Mouse (Mus musculus) kidney, adult 9 months (tissue): ENCODE results near the gene Gm2042.
"Not testable (repeated sequence)": the region's sequence is repeated elsewhere in the genome, so short reads cannot be mapped to it uniquely, and the experiment has no call there.

Source experiments
- DNase-seq: peaks from one replicate; pipeline ENCODE4 v3.0.0; 2022

Gm2042 gene

DNA sequence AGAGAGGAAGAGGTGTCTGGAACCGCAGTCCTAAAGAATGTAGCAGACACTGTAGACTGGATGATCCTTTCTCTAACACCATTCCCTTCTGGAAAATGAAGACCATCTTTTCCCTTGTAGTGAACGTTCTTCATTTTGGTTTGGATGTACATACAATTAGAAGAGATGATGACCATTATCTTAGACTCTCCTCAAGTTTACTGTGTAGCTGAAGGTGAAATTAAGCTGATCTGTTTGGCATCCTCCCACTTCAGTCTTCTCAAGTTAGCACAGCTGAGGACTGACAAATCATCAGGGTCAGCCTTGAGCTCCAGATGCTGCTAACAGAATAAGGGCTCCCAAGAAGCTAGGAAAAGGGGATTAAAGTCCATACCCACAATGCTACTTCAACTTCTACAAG lies at the start of gene Gm2042:
Gene Gm2042 (plus strand): TSS at position 301 of the 400 bp plus-strand sequence.
- not testable (repeated sequence) for DNase-seq

DNA sequence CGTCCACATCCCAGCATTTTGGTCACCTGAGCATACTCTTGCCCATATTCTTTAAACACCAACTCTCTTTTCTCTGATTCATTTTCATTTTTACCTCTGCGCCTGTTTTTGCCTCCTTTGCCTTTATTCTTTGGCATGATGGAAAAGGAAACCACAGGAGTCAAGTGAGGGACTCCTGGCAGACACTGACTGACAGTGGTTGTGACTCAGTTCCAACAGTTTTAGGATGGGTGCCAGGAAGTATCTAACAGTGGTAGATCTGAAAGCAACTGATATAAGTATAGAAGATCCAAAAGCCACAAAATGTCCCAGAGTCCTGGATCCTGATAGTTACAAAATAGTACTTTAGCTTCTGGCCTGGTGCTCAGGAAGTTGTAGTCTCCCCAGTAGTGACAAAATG lies 34.2 kb upstream of the Gm2042 start, which contains the start of gene Gm2035:
Gene Gm2035 (minus strand): TSS at position 137 of the 400 bp plus-strand sequence.
- not testable (repeated sequence) for DNase-seq

GRCm38 (mm10) chr12:87984000-87984399 lies 30.1 kb downstream of the Gm2042 start:
- peak; percentile 56 for DNase-seq

DNA sequence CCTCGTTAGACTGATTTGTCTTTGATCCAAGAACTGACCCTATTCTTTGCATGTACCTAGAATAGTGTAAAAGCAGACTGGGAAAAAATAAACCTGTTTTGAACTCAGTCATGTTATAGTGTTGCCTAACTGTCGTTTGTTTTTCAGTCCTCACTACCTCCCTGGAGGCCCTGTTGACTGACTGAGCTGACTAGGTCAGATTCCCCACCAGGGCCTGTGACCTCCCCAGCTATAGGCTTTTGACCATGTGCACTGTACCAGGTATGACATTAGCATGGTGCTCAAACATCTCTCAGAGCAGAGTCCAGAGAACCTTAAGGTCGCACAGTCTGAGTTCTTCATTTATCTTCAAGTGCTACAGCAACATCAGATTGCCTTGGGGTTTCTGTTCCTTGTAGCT lies 50.2 kb downstream of the Gm2042 start:
- DNase-seq = not testable (repeated sequence)
